Mouse (Mus musculus) heart, postnatal 0 days (tissue): ENCODE measurements at regions not wholly inside any gene's neighbourhood (a gene's known extent, or its start where the extent isn't known, plus 50 kb on each side); places are given as distances from the start of the nearest gene placed in this dataset.
A peak's percentile ranks its signal among the peaks of the same experiment; 100 is the strongest.

Experiments used
- ATAC-seq: fragments of 200-750 bp; cut with Nextera tagmentation; 2 replicates; pipeline ENCODE4 v1.8.0; 2017; ENCODE audit warnings: low read depth, moderate number of reproducible peaks, moderate library complexity; ENCODE audit not compliant: insufficient read depth
- DNase-seq: peaks from one replicate; pipeline ENCODE4 v3.0.0-alpha.2; 2016; ENCODE audit warnings: low spot score
- H3K27ac ChIP-seq: fragments of 300-500 bp; sonication (generic); 2 replicates; pipeline ENCODE4 v1.5.1; 2014; ENCODE audit warnings: low read depth, mild to moderate bottlenecking
- H3K27me3 ChIP-seq: fragments of 300-500 bp; sonication (generic); 2 replicates; pipeline ENCODE4 v1.6.1; 2014; ENCODE audit warnings: low read length, mixed read lengths; ENCODE audit not compliant: control insufficient read depth, insufficient read depth
- H3K36me3 ChIP-seq: fragments of 300-500 bp; sonication (generic); replicated peaks from 2 replicates; pipeline ENCODE4 v1.6.1; 2014; ENCODE audit warnings: low read length, mixed read lengths; ENCODE audit not compliant: control insufficient read depth, insufficient read depth
- H3K4me1 ChIP-seq: fragments of 300-500 bp; sonication (generic); 2 replicates; pipeline ENCODE4 v1.6.1; 2014; ENCODE audit warnings: antibody characterized with exemption; ENCODE audit not compliant: control insufficient read depth, insufficient read depth
- H3K4me2 ChIP-seq: fragments of 300-500 bp; sonication (generic); 2 replicates; pipeline ENCODE4 v1.6.1; 2014; ENCODE audit warnings: low read depth, mild to moderate bottlenecking, low read length, moderate library complexity
- H3K4me3 ChIP-seq: fragments of 300-500 bp; sonication (generic); 2 replicates; pipeline ENCODE4 v1.5.1; 2014; ENCODE audit warnings: low read depth, low read length
- H3K9ac ChIP-seq: fragments of 300-500 bp; sonication (generic); replicated peaks from 2 replicates; pipeline ENCODE4 v1.6.1; 2014; ENCODE audit warnings: low read depth, low read length, mixed read lengths
- H3K9me3 ChIP-seq: fragments of 300-500 bp; sonication (generic); replicated peaks from 2 replicates; pipeline ENCODE4 v1.6.1; 2016; ENCODE audit warnings: low read length; ENCODE audit not compliant: control insufficient read depth
- CTCF ChIP-seq: IDR thresholded peaks from 2 replicates; pipeline ENCODE4 v1.5.1; 2016; ENCODE audit warnings: antibody characterized with exemption, control low read depth, low read depth
- EP300 ChIP-seq: IDR thresholded peaks from 2 replicates; pipeline ENCODE4 v1.6.1; 2016; ENCODE audit warnings: antibody characterized with exemption, low read depth
- WGBS: fragments of 180-500 bp; shearing (Covaris S2); extraction: QIAGEN DNeasy Blood & Tissue Kit; methylation state at CpG from one replicate; pipeline ENCODE4 v1.1.7; 2014; 5-methylcytosine and 5-hydroxymethylcytosine counted together

DNA sequence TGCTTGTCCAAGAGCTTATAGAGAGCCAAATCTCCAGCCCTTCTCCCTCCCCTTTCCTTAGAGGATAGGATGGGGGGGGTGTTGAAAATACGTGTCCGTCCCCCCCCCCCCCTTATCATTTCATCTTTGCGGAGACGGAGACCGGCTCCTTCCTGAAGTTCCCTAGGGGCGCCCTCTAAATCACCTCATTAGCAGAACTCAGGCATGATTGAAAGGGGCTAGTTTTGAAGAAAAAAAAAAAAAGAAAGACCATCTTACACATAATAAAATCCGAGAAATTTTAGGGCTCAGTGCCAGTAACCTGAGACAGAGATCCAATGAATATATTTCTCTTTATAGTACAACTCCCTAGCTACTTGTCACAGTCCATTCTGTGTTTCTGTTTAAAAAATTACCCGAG lies 127.3 kb upstream of the Ptbp2 start:
- no peak for ATAC-seq

DNA sequence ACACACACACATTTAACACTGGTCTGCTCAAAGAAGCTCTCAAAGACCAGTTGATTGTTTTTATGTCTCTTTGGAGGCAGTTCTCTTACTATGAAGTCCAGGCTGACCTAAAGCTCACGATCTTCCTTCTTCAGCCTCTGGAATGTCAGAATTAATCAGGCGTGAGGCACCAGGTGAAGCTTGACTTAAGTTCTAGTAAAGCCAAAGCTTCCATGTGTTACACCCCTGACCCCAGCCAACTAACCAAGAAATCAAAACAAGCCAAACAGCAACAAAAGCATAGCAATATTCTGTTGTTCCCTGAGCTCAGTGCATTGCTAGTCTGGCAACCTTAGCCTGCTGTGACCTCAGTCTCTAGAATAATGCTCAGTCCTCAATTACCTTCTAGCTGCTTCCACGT lies 120.0 kb upstream of the Ptbp2 start:
- 77% methylated on average over 3 of the region's 3 CpGs for WGBS
- H3K36me3 ChIP-seq = no peaks in the 10 kb centered on the region
- H3K9ac ChIP-seq = no peak overlapping the region
- no peak for ATAC-seq
- no peaks in the 10 kb centered on the region for H3K9me3 ChIP-seq
- H3K27ac ChIP-seq = no peak overlapping the region
- no peak for DNase-seq
- no peaks in the 10 kb centered on the region for H3K27me3 ChIP-seq
- H3K4me1 ChIP-seq = no peaks in the 10 kb centered on the region
- TF ChIP-seq CTCF (no peak), EP300 (no peak)
- H3K4me3 ChIP-seq = no peak overlapping the region
- H3K4me2 ChIP-seq = no peak overlapping the region

More for the DNA sequence above, 127.3 kb upstream of the Ptbp2 start:
- Histone ChIP-seq H3K9me3 (no peaks in the 10 kb centered on the region), H3K9ac (no peak overlapping the region), H3K36me3 (no peaks in the 10 kb centered on the region), H3K4me1 (no peaks in the 10 kb centered on the region), H3K4me3 (no peak overlapping the region), H3K4me2 (no peak overlapping the region), H3K27me3 (no peaks in the 10 kb centered on the region), H3K27ac (no peak overlapping the region)
- no peak for TF ChIP-seq CTCF
- no peak for TF ChIP-seq EP300
- WGBS = 59% methylated on average over 7 of the region's 8 CpGs
- DNase-seq = no peak

DNA sequence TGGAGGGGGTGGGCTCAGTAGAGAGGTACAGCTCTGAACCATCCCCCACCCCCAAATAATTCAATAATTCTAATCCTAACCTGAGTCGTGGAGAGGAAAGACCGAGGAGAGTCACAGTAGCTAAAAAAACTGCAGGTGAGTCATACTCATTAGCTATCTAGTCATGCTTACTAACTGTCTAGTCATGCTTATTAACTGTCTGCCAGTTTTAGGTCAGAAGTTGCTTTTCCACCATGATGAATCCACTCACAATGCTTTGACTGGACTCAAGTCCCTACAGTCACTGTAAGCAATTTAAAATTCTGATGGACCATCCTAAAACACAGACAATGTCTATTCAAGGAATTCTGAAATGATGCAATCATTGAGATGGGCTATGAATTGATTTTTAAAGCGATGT lies 110.9 kb upstream of the Ptbp2 start:
- Histone ChIP-seq H3K27me3 (no peaks in the 10 kb centered on the region), H3K9me3 (no peaks in the 10 kb centered on the region), H3K4me2 (no peak overlapping the region), H3K4me3 (no peak overlapping the region), H3K4me1 (no peaks in the 10 kb centered on the region), H3K27ac (no peak overlapping the region), H3K9ac (no peak overlapping the region), H3K36me3 (no peaks in the 10 kb centered on the region)
- WGBS = 85% methylated on average over 3 of the region's 3 CpGs
- no peak for TF ChIP-seq EP300
- no peak for TF ChIP-seq CTCF
- DNase-seq (no peak), ATAC-seq (no peak)

GRCm38 (mm10) chr3:119894035-119894434 lies 109.8 kb upstream of the Ptbp2 start:
- H3K9ac ChIP-seq = no peak overlapping the region
- H3K4me2 ChIP-seq = peak overlapping the region; percentile 50
- no peaks in the 10 kb centered on the region for H3K36me3 ChIP-seq
- H3K4me1 ChIP-seq = no peaks in the 10 kb centered on the region
- no peaks in the 10 kb centered on the region for H3K27me3 ChIP-seq
- 29% methylated on average over 10 of the region's 10 CpGs for WGBS
- ATAC-seq = no peak
- no peak overlapping the region for H3K27ac ChIP-seq
- no peaks in the 10 kb centered on the region for H3K9me3 ChIP-seq
- peak overlapping the region; percentile 34 for H3K4me3 ChIP-seq
- no peak for DNase-seq
- no peak for TF ChIP-seq EP300
- TF ChIP-seq CTCF = no peak

DNA sequence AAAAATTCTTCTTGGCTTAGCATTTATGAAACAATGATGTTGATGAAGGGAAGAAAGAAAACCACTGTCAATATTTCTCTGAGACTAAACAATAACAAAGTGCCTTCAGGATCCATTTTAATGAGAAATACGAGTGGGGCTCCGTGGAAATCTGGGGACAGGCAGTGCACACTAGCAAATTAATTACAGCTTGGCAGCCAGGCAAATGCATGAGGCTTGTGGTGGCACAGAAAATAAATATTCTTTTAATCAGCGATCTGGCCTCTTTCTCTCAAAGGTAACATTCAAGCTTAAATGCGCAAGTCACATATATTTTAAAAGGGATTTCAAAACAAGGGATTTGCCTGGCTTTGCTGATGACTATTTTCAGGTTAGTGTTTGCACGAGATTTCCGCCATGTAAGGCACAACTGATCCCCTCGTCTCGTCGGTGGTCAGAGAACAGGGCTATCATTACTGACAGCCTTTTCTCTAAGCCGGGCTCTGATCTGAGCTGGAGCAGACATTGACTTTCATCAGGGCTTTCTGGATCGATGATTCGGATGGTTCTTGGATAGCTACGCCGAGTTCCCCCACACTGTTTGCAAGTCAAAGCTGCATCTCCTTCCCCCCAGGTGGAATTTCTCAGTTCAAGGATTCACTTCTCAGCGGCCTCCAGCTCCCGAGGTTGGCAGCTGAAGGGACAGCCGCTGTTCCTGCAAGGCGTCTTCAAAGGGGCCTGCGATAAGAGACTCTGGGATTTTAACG lies 109.1 kb upstream of the Ptbp2 start:
- ATAC-seq = no peak
- Histone ChIP-seq H3K9ac (peak overlapping the region; percentile 29; the same call in 1 of the 2 replicates), H3K4me3 (peak overlapping the region; percentile 34)

More for the DNA sequence above, 109.1 kb upstream of the Ptbp2 start:
- no peak for DNase-seq
- 22% methylated on average over 20 of the region's 20 CpGs for WGBS
- Histone ChIP-seq H3K36me3 (no peaks in the 10 kb centered on the region), H3K4me2 (peak overlapping the region; percentile 50), H3K27me3 (no peaks in the 10 kb centered on the region), H3K27ac (no peak overlapping the region), H3K4me1 (no peaks in the 10 kb centered on the region), H3K9me3 (no peaks in the 10 kb centered on the region)
- TF ChIP-seq CTCF (no peak), EP300 (no peak)
